Comparison of ENCODE assay signal across 8 mouse cellular contexts in genomic region chr7:25816241-25816919, GRCm38 (mm10). TPM values are rescaled to one million over a fixed set of nuclear protein-coding genes. Genes with fewer than 3 reads are reported as not detected.
DNase-seq lines count a peak whose midpoint lies in the region; ATAC-seq and TF ChIP-seq lines count a peak whose summit lies in the region.

Gene Cyp2s1, minus strand, starts transcription at chr7:25816913.

- no peak within 1 kb of the TSS for H3K27ac ChIP-seq in cerebellum, adult 2 months (ENCODE audit: insufficient read depth, low read length)

- 3% methylated on average over 40 of the region's 40 CpGs for WGBS in cerebellum, adult 2 months

- peak within 1 kb of the TSS; percentile 25 for H3K4me3 ChIP-seq in cerebellum, adult 2 months (replicated peaks; ENCODE audit: insufficient read depth, low read depth, low read length)

- H3K27me3 ChIP-seq in cerebellum, adult 2 months (ENCODE audit: control insufficient read depth, insufficient read depth, low read length): peaks cover 2% of the 10 kb centered on the region; the same call in 1 of the 2 replicates

- DNase-seq in cerebellum, adult 2 months: no peak
- no peak for DNase-seq in cerebellum, adult 8-10 months
- peak; percentile 95 for DNase-seq in ZHBTc4 (ENCODE audit: low read depth, low spot score)
- DNase-seq in kidney, postnatal 10 days: peak; percentile 79
- peak; percentile 75 for DNase-seq in lung, postnatal 36 days
- DNase-seq in right cerebral cortex, postnatal 4 days: peak; percentile 23
- DNase-seq in frontal cortex, postnatal 10 days (ENCODE audit: low spot score in 2 of 2): no peak

- no peak for TF ChIP-seq POLR2A in cerebellum, adult 2 months (IDR thresholded peaks at IDR 0.05; ENCODE audit: borderline replicate concordance, insufficient read depth, low read length)

- TF ChIP-seq CTCF in cerebellum, adult 2 months (IDR thresholded peaks at IDR 0.05; ENCODE audit: borderline replicate concordance, insufficient read depth, low read depth, low read length): no peak

- ATAC-seq in granulocyte monocyte progenitor cell, adult 5-6 weeks (replicated peaks; ENCODE audit: poor library complexity, severe bottlenecking): peak; percentile 43; the same call in 1 of the 2 replicates

- no peaks in the 10 kb centered on the region; the same call in 1 of the 2 replicates for H3K4me1 ChIP-seq in cerebellum, adult 2 months (ENCODE audit: control insufficient read depth, insufficient read depth, low read length)

RNA-seq across cellular contexts. Expression of gene Cyp2s1, which starts in this region (rescaled TPM):
- 7.6 and 10.1 TPM in 2 replicates for polyA plus RNA-seq in cerebellum, adult 2 months (2012; rRNA removed)
- total RNA-seq in granulocyte monocyte progenitor cell, adult 5-6 weeks (2014; fragmentation: Nextera tagmentation): not detected in 2 replicates
- not detected in 2 replicates for total RNA-seq in granulocyte monocyte progenitor cell, adult 5-6 weeks (2017)

Comparison
In these comparisons a context has a peak if more than half of its experiments do, and no peak if none do; other contexts are left out.
1. Peak in ATAC-seq in granulocyte monocyte progenitor cell, adult 5-6 weeks; RNA of the gene not detected or under 1 TPM.
2. DNase-seq: peak in ZHBTc4 (single experiment), kidney, postnatal 10 days (single experiment), lung, postnatal 36 days (single experiment) and right cerebral cortex, postnatal 4 days (single experiment); none in cerebellum, adult 2 months (0 of 2), cerebellum, adult 8-10 months (single experiment) and frontal cortex, postnatal 10 days (0 of 2).